Mouse (Mus musculus) kidney, postnatal 0 days (tissue): ENCODE data around the gene Lpp. TPM values are rescaled to one million over a fixed set of nuclear protein-coding genes. Genes with fewer than 3 reads are reported as not detected.

Experiments
- ATAC-seq: fragments of 200-750 bp; cut with Nextera tagmentation; replicated peaks from 2 replicates; pipeline ENCODE4 v1.8.0; 2017; ENCODE audit warnings: low read depth, moderate number of reproducible peaks, moderate TSS enrichment, moderate library complexity; ENCODE audit not compliant: low FRiP score
- DNase-seq: peaks from one replicate; pipeline ENCODE4 v3.0.0-alpha.2; 2016; ENCODE audit warnings: low spot score
- H3K27ac ChIP-seq: fragments of 300-500 bp; sonication (generic); 2 replicates; pipeline ENCODE4 v1.5.1; 2014; ENCODE audit warnings: mild to moderate bottlenecking
- H3K27me3 ChIP-seq: fragments of 300-500 bp; sonication (generic); 2 replicates; pipeline ENCODE4 v1.6.1; 2014; ENCODE audit warnings: low read length, mixed read lengths; ENCODE audit not compliant: insufficient read depth
- H3K36me3 ChIP-seq: fragments of 300-500 bp; sonication (generic); 2 replicates; pipeline ENCODE4 v1.6.1; 2014; ENCODE audit warnings: low read length, mixed read lengths; ENCODE audit not compliant: insufficient read depth
- H3K4me1 ChIP-seq: fragments of 300-500 bp; sonication (generic); replicated peaks from 2 replicates; pipeline ENCODE4 v1.6.1; 2014; ENCODE audit warnings: antibody characterized with exemption, low read length, mixed read lengths; ENCODE audit not compliant: insufficient read depth
- H3K4me2 ChIP-seq: fragments of 300-500 bp; sonication (generic); 2 replicates; pipeline ENCODE4 v1.6.1; 2014; ENCODE audit warnings: mild to moderate bottlenecking, low read length, moderate library complexity, mixed read lengths
- H3K4me3 ChIP-seq: fragments of 300-500 bp; sonication (generic); replicated peaks from 2 replicates; pipeline ENCODE4 v1.5.1; 2014; ENCODE audit warnings: low read depth, low read length
- H3K9ac ChIP-seq: fragments of 300-500 bp; sonication (generic); 2 replicates; pipeline ENCODE4 v1.6.1; 2014; ENCODE audit warnings: low read depth, low read length
- H3K9me3 ChIP-seq: fragments of 300-500 bp; sonication (generic); replicated peaks from 2 replicates; pipeline ENCODE4 v1.6.1; 2016; ENCODE audit warnings: low read length, inconsistent platforms, mixed read lengths
- CTCF ChIP-seq: IDR thresholded peaks from 2 replicates; pipeline ENCODE4 v1.5.1; 2016; ENCODE audit warnings: antibody characterized with exemption, low read depth, mild to moderate bottlenecking, moderate library complexity
- WGBS: fragments of 180-500 bp; shearing (Covaris S2); extraction: QIAGEN DNeasy Blood & Tissue Kit; methylation state at CpG from one replicate; pipeline ENCODE4 v1.1.7; 2014; 5-methylcytosine and 5-hydroxymethylcytosine counted together
- polyA plus RNA-seq: library from polyadenylated mRNA; unstranded; fragments of >200 nt; fragmentation: Nextera tagmentation; extraction: Ambion mirVana; gene quantifications from 2 replicates; pipeline ENCODE4 v1.2.1, GENCODE M21; 2015

Gene Lpp
- polyA plus RNA-seq, 1 experiment from 2014 or later, result 32.9 TPM

DNA sequence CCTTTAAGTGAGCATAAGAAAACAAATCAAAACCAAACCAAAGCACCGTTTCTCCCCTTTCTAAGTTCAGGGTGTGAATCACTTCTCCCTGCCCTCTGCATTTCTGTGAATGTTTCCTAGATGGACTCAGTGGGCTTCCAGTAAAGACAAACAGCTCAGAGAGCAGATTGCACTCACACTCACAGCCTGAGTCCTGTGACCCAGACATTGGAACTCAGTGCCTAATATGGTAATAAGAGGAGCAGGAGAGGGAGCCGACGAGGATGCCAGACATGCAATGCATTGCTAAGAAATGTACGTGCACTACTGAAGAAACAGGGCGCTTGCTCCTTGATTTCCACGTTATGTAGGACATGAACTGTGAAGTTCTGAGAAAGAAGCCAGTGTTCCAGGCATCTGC is 101.2 kb downstream of the Lpp start:
- no peaks in the 10 kb centered on the region for H3K9me3 ChIP-seq
- no peak for TF ChIP-seq CTCF
- ATAC-seq (no peak), DNase-seq (no peak)
- peaks cover 34% of the 10 kb centered on the region for H3K4me1 ChIP-seq
- no peaks in the 10 kb centered on the region for H3K36me3 ChIP-seq
- H3K27me3 ChIP-seq, result no peaks in the 10 kb centered on the region
- H3K27ac ChIP-seq, result peak overlapping the region; percentile 61
- no peak overlapping the region for H3K4me2 ChIP-seq
- no peak overlapping the region for H3K4me3 ChIP-seq
- no peak overlapping the region for H3K9ac ChIP-seq
- 30% methylated on average over 6 of the region's 6 CpGs for WGBS

- H3K9me3 ChIP-seq, result no peaks in the 10 kb centered on the region
- 93% methylated on average over 4 of the region's 4 CpGs for WGBS
- ATAC-seq (no peak), DNase-seq (no peak)
- H3K36me3 ChIP-seq, result no peaks in the 10 kb centered on the region
- no peaks in the 10 kb centered on the region for H3K27me3 ChIP-seq
- no peak for TF ChIP-seq CTCF
- H3K9ac ChIP-seq, result no peak overlapping the region
- peaks cover 31% of the 10 kb centered on the region for H3K4me1 ChIP-seq
- H3K4me2 ChIP-seq, result no peak overlapping the region
- H3K4me3 ChIP-seq, result no peak overlapping the region
- H3K27ac ChIP-seq, result peak overlapping the region; percentile 61; the same call in 1 of the 2 replicates
Measured at GRCm38 (mm10) chr16:24495461-24495860, 102.2 kb downstream of the Lpp start.

DNA sequence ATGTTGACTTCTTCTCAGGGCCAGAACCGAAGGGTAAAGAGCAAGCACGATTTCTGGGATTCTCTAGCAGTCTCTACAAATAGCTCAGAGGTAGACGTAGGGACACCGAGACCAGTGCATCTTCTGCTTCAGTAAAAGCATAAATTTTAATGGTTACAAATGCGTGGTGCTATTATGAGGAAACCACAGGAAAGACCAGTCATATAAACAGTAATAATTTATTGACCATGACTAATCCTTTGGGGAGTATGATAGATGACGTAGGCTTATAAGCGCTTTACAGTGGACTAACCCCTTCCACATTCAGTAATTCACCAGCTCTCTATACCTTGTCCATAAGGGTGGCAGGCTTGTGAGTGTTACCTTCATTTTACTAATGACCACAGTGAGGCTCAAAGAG is 103.3 kb downstream of the Lpp start:
- Histone ChIP-seq H3K4me3 (no peak overlapping the region), H3K27me3 (no peaks in the 10 kb centered on the region), H3K4me2 (no peak overlapping the region), H3K27ac (no peak overlapping the region), H3K9me3 (no peaks in the 10 kb centered on the region), H3K4me1 (peaks cover 27% of the 10 kb centered on the region), H3K36me3 (no peaks in the 10 kb centered on the region), H3K9ac (no peak overlapping the region)
- TF ChIP-seq CTCF, result no peak
- DNase-seq (peak; percentile 52), ATAC-seq (no peak)
- WGBS, result 57% methylated on average over 7 of the region's 7 CpGs

GRCm38 (mm10) chr16:24497413-24497812 is 104.1 kb downstream of the Lpp start:
- DNase-seq (no peak), ATAC-seq (no peak)
- WGBS, result 92% methylated on average over 2 of the region's 2 CpGs
- Histone ChIP-seq H3K9me3 (no peaks in the 10 kb centered on the region), H3K27me3 (no peaks in the 10 kb centered on the region), H3K4me1 (peaks cover 21% of the 10 kb centered on the region), H3K4me2 (no peak overlapping the region), H3K4me3 (no peak overlapping the region), H3K36me3 (no peaks in the 10 kb centered on the region), H3K27ac (no peak overlapping the region; the same call in 1 of the 2 replicates), H3K9ac (no peak overlapping the region)
- TF ChIP-seq CTCF, result no peak

GRCm38 (mm10) chr16:24498103-24498659 is 104.9 kb downstream of the Lpp start:
- H3K4me2 ChIP-seq, result no peak overlapping the region
- H3K4me3 ChIP-seq, result no peak overlapping the region
- no peaks in the 10 kb centered on the region for H3K36me3 ChIP-seq
- DNase-seq (no peak), ATAC-seq (no peak)
- TF ChIP-seq CTCF, result no peak
- no peaks in the 10 kb centered on the region for H3K27me3 ChIP-seq
- no peak overlapping the region for H3K9ac ChIP-seq
- H3K4me1 ChIP-seq, result peaks cover 20% of the 10 kb centered on the region
- H3K27ac ChIP-seq, result no peak overlapping the region
- H3K9me3 ChIP-seq, result no peaks in the 10 kb centered on the region
- 79% methylated on average over 5 of the region's 5 CpGs for WGBS

- no peaks in the 10 kb centered on the region for H3K36me3 ChIP-seq
- no peak overlapping the region for H3K9ac ChIP-seq
- H3K4me2 ChIP-seq, result no peak overlapping the region
- no peak overlapping the region for H3K4me3 ChIP-seq
- ATAC-seq (no peak), DNase-seq (peak; percentile 68)
- H3K27me3 ChIP-seq, result no peaks in the 10 kb centered on the region
- peaks cover 18% of the 10 kb centered on the region; the same call in 1 of the 2 replicates for H3K4me1 ChIP-seq
- 62% methylated on average over 6 of the region's 6 CpGs for WGBS
- no peak overlapping the region for H3K27ac ChIP-seq
- TF ChIP-seq CTCF, result no peak
- no peaks in the 10 kb centered on the region for H3K9me3 ChIP-seq
Measured at GRCm38 (mm10) chr16:24501197-24501596, 107.9 kb downstream of the Lpp start.

DNA sequence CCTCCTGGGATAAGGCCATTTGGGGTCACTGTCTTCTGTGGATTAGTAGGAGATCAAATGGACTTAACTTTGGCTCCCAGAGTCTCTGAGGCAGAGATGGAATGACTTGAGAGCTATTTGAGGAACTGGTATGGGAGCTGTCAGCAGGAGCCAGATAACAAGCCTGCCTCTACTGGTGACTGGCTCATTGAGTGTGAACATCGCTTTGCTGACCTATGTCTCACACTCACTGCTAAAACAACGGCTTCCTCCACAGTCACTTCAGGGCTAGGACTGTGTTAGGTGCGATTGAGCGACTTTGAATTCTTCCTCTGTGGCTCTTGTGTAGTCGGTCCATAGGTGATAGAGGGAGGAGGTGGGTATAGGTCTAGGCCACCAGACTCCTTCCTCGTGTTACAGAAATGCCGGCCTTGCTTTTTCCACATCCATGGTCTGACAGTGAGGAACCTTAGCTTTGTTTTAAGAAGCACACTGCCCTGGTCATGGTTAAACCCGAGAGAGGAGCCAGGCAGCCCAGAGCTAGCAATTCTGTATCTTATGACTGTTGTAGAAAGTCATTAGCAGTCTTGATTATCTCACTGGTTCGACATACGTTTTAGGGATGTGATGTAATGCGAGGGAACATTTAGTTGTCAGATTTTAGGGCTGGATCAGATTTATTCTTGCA is 108.5 kb downstream of the Lpp start:
- Histone ChIP-seq H3K27me3 (no peaks in the 10 kb centered on the region), H3K9ac (no peak overlapping the region), H3K4me2 (no peak overlapping the region), H3K9me3 (no peaks in the 10 kb centered on the region), H3K4me1 (peaks cover 22% of the 10 kb centered on the region), H3K27ac (no peak overlapping the region), H3K36me3 (no peaks in the 10 kb centered on the region), H3K4me3 (no peak overlapping the region)
- 60% methylated on average over 11 of the region's 11 CpGs for WGBS
- no peak for DNase-seq
- no peak for ATAC-seq
- no peak for TF ChIP-seq CTCF
